Mouse (Mus musculus): Measurements from ENCODE around the gene Rest. TPM values are rescaled to one million over a fixed set of nuclear protein-coding genes. Genes with fewer than 3 reads are reported as not detected.

Gene Rest
- polyA plus RNA-seq, 1 experiment = 9.5 TPM

DNA sequence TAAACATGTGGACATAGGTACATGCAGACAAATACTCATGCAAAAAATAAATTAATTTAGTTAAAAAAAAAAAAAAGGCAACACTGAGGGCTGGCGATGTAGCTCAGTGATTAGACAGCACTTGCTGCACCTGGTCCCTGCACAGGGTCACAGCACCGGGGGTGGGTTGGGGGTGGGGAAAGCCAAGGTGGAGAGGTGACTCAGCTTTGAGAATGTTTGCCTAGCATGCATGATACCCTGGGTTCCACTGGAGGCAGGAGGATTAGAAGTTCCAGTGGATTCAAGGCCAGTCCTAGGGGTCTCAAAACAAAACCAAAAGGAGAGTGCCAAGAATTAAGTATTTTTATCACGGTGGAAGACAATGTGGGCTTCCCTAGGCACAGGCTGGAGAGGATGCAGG lies 7.7 kb upstream of the Rest start:
- Histone ChIP-seq H3K27ac (ENCODE audit: control insufficient read depth, insufficient read depth, low read depth, low read length, poor library complexity) (no peak overlapping the region), H3K4me1 (ENCODE audit: control insufficient read depth, insufficient read depth, low read length) (no peaks in the 10 kb centered on the region), H3K4me3 (replicated peaks; ENCODE audit: control insufficient read depth, low read depth, low read length) (no peak overlapping the region)
- TF ChIP-seq POLR2A (IDR thresholded peaks at IDR 0.05; ENCODE audit: borderline replicate concordance, control insufficient read depth, low read depth, low read length) = no peak
- no peak for TF ChIP-seq CTCF (IDR thresholded peaks at IDR 0.05; ENCODE audit: control insufficient read depth, insufficient read depth, low read length)
- 81% methylated on average over 3 of the region's 3 CpGs for WGBS

DNA sequence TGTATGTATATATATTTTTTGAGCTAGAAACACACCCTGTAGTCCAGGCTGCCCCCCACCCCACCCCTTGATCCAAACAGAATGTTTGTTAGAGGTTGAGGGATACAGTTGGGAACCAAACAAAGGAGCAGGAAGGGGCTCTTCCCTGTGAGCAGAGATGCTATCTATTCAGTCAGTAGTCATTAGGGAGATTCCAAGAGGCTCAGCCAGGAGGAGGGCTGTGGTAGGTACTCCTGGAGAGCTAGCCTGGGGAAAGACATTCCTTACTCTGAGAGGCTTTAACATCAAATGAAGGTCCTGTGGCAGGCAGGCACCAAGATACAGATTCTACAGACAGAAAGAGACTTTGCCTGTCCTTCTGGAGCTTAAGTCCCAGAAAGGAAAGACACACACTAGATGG lies 6.0 kb upstream of the Rest start:
- Histone ChIP-seq H3K4me3 (replicated peaks; ENCODE audit: control insufficient read depth, low read depth, low read length) (no peak overlapping the region), H3K4me1 (ENCODE audit: control insufficient read depth, insufficient read depth, low read length) (no peaks in the 10 kb centered on the region), H3K27ac (ENCODE audit: control insufficient read depth, insufficient read depth, low read depth, low read length, poor library complexity) (no peak overlapping the region)
- TF ChIP-seq POLR2A (IDR thresholded peaks at IDR 0.05; ENCODE audit: borderline replicate concordance, control insufficient read depth, low read depth, low read length) (no peak), CTCF (IDR thresholded peaks at IDR 0.05; ENCODE audit: control insufficient read depth, insufficient read depth, low read length) (no peak)

DNA sequence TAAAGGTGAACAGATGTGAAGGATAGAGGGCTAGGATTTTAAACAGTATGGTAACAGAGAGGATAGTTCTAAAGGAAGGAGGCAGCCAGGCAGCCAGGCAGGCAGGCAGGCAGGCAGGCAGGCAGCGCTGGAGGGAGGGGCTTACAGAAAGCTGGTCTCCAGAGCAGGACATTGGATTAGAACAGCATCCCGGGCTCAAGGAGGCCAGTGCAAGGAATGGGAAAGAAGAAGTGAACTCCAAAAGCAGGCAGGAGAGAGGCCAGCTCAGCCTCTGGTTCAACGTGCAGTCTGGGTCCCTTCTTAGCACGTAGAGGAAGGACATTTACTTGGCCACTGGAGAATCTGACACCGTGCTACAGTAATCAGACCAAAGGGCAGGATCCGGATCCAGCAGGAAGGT lies 5.2 kb upstream of the Rest start:
- Histone ChIP-seq H3K4me3 (replicated peaks; ENCODE audit: control insufficient read depth, low read depth, low read length) (no peak overlapping the region), H3K4me1 (ENCODE audit: control insufficient read depth, insufficient read depth, low read length) (no peaks in the 10 kb centered on the region), H3K27ac (ENCODE audit: control insufficient read depth, insufficient read depth, low read depth, low read length, poor library complexity) (no peak overlapping the region)
- TF ChIP-seq CTCF (IDR thresholded peaks at IDR 0.05; ENCODE audit: control insufficient read depth, insufficient read depth, low read length) = no peak
- TF ChIP-seq POLR2A (IDR thresholded peaks at IDR 0.05; ENCODE audit: borderline replicate concordance, control insufficient read depth, low read depth, low read length) = no peak
- WGBS = 77% methylated on average over 6 of the region's 6 CpGs

DNA sequence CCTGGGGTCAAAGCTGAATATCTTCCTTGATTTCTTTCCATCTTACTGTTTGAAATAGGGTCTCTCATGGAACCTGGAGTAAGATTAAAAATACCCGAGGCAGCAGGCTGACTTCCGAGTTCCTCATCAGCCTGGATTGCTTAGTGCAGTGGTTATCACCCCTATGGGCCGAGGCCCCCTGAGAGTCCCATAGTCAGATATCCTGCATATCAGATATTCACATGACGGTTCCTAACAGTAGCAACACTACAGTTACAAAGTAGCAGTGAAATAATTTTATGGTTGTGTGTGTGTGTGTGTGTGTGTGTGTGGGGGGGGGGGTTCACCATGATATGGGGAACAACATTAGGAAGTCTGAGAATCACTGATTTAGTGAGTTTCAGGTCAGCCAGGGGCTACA lies 4.2 kb upstream of the Rest start:
- Histone ChIP-seq H3K4me3 (replicated peaks; ENCODE audit: control insufficient read depth, low read depth, low read length) (no peak overlapping the region), H3K27ac (ENCODE audit: control insufficient read depth, insufficient read depth, low read depth, low read length, poor library complexity) (no peak overlapping the region), H3K4me1 (ENCODE audit: control insufficient read depth, insufficient read depth, low read length) (no peaks in the 10 kb centered on the region)
- 63% methylated on average over 4 of the region's 4 CpGs for WGBS
- TF ChIP-seq CTCF (IDR thresholded peaks at IDR 0.05; ENCODE audit: control insufficient read depth, insufficient read depth, low read length) (no peak), POLR2A (IDR thresholded peaks at IDR 0.05; ENCODE audit: borderline replicate concordance, control insufficient read depth, low read depth, low read length) (no peak)

DNA sequence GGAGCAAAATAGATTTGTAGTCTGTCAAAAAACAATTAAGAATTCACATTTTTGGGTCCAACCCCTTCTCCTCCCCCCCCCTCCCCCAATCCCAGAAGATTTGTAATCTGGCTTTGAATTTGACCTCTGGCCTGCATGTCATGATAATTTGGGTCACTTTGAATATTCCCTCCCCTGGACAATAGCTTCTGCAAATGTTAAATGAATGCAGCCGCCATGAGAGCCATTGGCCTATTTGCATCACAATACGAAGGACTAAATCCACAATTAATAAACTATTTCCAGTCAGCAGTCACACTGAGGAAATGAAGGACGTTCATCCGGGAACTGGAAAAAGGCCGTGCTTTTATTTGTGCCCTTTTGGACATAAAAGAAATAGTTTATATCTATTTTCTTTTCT lies 3.2 kb upstream of the Rest start:
- 84% methylated on average over 5 of the region's 5 CpGs for WGBS
- Histone ChIP-seq H3K4me1 (ENCODE audit: control insufficient read depth, insufficient read depth, low read length) (no peaks in the 10 kb centered on the region), H3K27ac (ENCODE audit: control insufficient read depth, insufficient read depth, low read depth, low read length, poor library complexity) (no peak overlapping the region), H3K4me3 (replicated peaks; ENCODE audit: control insufficient read depth, low read depth, low read length) (no peak overlapping the region)
- TF ChIP-seq POLR2A (IDR thresholded peaks at IDR 0.05; ENCODE audit: borderline replicate concordance, control insufficient read depth, low read depth, low read length) (no peak), CTCF (IDR thresholded peaks at IDR 0.05; ENCODE audit: control insufficient read depth, insufficient read depth, low read length) (no peak)

DNA sequence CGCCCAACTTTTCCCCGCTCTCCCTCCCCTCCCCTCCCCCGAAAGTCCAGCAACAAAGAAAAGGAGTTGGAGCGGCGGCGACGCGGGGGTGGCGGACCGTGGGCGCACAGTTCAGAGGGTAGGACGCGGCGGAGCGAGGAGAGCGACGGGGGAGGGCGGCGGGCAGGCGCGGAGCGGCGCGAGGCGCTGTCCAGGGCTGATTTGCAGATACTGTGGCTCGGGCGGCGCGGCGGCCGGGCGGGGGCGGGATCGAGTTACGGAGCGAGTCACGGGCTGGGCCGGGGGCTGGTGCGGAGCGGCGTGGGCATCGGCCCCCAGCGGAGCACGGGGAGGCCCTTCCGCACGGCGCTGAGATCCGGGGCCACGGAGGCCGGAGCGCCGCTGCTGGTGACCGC lies 377 bp downstream of the Rest start:
- TF ChIP-seq CTCF (IDR thresholded peaks at IDR 0.05; ENCODE audit: control insufficient read depth, insufficient read depth, low read length) (no peak), POLR2A (IDR thresholded peaks at IDR 0.05; ENCODE audit: borderline replicate concordance, control insufficient read depth, low read depth, low read length) (peak; percentile 3; the same call in 1 of the 2 replicates)
- Histone ChIP-seq H3K27ac (ENCODE audit: control insufficient read depth, insufficient read depth, low read depth, low read length, poor library complexity) (peak overlapping the region; percentile 86), H3K4me1 (ENCODE audit: control insufficient read depth, insufficient read depth, low read length) (peaks cover 2% of the 10 kb centered on the region; the same call in 1 of the 2 replicates), H3K4me3 (replicated peaks; ENCODE audit: control insufficient read depth, low read depth, low read length) (peak overlapping the region; percentile 97)
- WGBS = 0% methylated on average over 43 of the region's 53 CpGs

DNA sequence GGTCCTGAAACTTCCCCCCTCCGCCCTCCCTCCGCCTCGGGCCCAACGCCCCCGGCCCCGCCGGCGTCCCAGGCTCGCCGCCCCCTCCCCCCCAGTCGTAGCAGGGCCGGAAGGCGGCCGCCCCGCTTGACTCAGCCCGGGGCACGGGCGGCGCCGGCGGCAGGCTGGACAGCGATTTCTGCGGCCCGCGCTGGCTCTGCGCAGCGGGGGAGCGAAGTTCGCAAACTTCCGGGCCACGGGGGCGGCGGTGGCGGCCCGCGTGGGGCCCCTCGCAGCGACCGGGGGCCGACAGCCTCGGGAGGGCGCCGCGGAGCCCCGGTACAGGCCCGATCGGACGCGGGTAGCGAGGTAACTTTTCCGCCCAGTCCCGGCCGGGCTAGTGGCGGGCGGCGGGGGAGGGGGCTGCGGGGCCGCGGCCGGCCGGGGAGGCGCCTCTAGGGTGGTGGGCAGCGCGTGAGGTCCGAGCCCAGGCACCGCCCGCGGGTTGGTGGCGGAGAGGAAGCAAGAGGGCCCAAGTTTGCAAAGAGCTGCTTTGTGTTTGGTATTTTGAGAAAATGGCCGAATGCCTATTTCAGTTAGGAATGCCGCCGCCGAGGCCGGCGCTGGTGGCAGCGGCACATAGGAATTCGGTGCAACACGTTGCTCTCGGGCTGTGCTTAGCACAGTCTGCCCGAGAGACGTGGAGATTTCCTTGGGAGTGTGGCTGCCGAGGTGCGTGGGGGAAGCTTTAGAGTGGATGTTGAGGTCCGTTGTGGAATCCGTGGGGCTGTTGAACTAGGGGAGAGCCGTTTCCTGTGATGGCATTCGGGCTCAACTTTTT lies 985 bp downstream of the Rest start:
- Histone ChIP-seq H3K4me3 (replicated peaks; ENCODE audit: control insufficient read depth, low read depth, low read length) (peak overlapping the region; percentile 97), H3K27ac (ENCODE audit: control insufficient read depth, insufficient read depth, low read depth, low read length, poor library complexity) (peak overlapping the region; percentile 86), H3K4me1 (ENCODE audit: control insufficient read depth, insufficient read depth, low read length) (peaks cover 2% of the 10 kb centered on the region; the same call in 1 of the 2 replicates)
- under 1% methylated on average over 85 of the region's 87 CpGs for WGBS
- TF ChIP-seq POLR2A (IDR thresholded peaks at IDR 0.05; ENCODE audit: borderline replicate concordance, control insufficient read depth, low read depth, low read length) (peak; percentile 36; the same call in 1 of the 2 replicates), CTCF (IDR thresholded peaks at IDR 0.05; ENCODE audit: control insufficient read depth, insufficient read depth, low read length) (0 out of 2 replicates have a peak, but pooled peaks have one; percentile 13)

DNA sequence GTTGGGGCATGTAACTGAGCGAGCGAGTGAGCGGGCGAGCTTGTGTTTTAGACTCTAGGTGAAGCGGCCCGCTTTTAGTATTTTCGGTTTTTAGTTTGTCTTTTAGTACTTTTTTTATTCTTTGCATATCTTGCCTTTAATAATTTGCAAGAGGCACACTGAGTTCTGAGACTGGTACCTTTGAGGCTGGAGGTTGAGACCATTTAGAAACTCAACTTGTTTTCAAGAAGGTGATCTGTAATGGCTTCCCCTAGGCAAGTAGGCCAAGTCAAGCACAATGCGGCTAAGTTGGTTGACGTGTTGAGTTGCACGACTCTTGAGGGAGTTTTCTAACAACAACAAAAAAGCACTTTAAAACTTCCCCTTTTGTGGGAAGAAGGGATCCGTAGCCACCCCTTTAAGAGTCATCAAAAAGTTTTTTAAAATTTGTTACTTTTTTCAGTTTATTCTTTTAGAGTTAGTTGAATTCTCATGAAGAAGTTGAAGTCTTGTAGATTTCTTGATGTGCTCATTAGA lies 1.7 kb downstream of the Rest start:
- H3K4me3 ChIP-seq (replicated peaks; ENCODE audit: control insufficient read depth, low read depth, low read length) = peak overlapping the region; percentile 97
- WGBS = 0% methylated on average over 11 of the region's 11 CpGs

More for the DNA sequence above, 1.7 kb downstream of the Rest start:
- TF ChIP-seq CTCF (IDR thresholded peaks at IDR 0.05; ENCODE audit: control insufficient read depth, insufficient read depth, low read length) = no peak
- no peak for TF ChIP-seq POLR2A (IDR thresholded peaks at IDR 0.05; ENCODE audit: borderline replicate concordance, control insufficient read depth, low read depth, low read length)
- peaks cover 2% of the 10 kb centered on the region; the same call in 1 of the 2 replicates for H3K4me1 ChIP-seq (ENCODE audit: control insufficient read depth, insufficient read depth, low read length)
- peak overlapping the region; percentile 86 for H3K27ac ChIP-seq (ENCODE audit: control insufficient read depth, insufficient read depth, low read depth, low read length, poor library complexity)
